Mouse (Mus musculus) layer of hippocampus, adult 9-11 months (tissue): ENCODE data around the gene Nrcam.

ENCODE experiments used
- DNase-seq: peaks from one replicate; pipeline ENCODE4 v3.0.0; 2022

Gene Nrcam

DNA sequence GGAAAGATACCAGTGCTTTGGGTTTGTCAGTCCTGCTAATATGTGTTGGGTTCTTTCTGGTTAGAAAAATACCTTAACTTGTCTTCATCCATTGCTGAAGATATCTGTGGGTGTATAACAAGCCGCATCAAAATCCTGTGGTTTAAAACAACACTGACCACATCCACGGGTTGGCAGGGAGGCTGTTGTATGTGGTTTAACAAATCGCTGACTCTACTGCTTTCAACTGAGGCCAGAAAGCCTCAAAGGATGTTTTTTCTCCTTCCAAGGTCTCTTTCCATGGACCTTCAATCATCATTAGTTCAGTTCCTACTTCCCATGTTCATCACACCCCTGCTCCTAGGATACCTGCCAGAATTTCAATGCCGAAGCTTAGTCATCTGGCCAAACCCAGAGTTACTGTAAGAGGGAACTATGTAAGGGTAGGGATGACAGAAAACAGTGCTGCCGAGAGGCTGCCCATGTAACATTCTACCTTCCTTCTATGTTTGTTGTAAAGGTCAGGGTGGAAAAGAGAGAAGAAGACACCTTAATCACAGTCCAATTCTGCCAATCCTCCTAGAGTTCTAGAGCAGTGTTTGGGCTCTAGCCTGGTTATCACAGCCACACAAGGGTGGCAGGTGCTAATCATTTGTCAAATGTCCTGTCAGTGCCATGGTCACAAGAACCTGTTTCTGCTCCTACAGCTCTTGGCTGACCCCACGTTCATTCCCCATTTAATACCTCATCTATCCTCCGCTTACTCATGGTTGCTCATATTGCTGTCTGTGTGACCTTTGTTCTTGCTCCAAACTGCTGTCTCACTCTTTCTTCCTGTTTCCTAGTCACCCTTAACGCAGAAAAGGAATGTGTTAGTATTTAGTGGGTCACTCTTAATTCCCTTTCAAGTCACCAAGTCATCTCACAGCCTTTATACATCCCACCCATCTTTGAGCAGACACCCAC, 196.2 kb downstream of the Nrcam start:
- no peak for DNase-seq

DNA sequence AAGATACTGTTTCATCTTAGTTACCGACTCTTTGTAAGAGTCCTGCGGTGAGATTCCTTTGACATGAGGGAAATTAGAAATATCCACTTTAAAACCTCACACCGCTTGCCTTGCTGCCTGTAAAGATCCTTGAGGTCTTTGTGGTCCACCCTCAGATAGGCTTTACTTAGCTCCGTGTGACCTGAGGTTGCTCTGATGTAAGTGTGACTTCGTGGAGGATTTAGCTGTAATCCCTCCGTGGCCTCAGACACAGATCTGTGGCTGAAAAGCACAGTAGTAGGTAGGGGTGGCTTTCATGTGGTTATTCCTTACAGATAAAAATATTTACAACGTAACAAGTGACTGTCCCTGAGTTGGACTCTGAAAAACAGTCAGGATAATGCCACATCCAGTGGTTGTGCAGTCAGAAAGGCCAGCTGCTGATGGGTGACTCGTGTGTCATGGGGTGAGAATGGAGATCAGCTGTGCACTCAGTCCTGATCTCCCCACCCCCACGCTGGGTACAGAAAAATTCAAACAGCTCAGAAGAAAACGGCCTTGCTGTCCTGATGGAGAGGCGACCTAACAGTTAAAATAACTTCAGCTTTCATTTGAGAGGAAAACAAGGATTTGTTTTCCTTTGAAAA, 199.8 kb downstream of the Nrcam start:
- DNase-seq, result no peak

DNA sequence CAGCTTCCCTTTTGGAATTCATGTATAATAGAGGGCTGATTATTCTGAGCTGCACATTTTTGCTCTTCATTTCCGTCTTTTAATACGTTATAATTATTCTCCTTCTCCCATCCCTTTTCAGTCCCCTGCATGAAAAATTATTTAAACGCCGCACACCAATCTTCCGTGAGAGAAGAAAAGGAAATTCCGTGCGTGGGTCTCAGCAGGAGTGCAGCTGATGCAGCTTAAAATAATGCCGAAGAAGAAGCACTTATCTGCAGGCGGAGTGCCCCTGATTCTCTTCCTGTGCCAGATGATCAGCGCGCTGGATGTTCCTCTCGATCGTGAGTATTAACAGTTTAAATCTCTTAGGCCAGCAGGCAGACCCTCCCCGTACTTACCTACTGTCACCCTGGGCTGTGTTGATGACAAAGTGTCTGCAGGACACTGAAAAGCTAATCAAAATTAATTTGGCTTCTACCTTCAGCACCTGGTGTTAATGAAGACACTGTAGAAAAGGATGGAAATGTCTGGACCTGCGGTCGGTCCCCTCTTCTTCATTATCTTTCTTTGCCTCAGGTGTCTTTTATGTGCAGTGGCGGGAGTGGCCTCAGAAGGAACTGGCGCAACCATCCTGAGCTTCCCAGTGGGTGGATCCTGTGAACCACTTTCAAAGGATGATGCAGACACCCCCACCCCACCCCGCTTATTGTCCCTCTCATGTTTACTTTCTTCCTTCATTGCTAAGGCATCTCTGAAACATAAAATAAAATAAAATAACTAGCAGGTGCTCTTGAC, 203.8 kb downstream of the Nrcam start:
- no peak for DNase-seq

DNA sequence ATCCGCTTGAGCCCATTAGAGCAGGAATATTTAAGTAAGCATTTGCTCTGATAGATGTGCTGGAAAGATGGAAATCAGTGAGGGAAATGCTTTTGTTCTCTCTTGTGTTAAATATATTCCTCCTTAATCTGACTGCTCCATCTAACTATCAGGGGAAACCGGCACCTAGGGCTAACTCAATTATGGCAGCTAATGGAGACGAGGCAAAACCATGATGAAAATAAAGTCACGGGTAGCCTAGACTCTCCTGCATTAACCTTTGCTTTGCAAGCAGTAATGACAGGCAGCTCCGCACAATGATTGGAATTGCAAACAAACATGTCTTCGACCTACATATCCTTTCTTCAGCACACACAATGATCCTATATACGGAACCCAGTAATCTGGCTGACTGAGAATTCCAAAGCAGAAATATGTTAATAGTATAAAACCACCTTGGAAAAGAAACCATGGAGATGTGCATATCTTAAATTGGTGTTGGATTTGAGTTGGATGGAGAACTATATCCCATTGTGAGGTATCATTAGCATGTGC, 205.5 kb downstream of the Nrcam start:
- no peak for DNase-seq

DNA sequence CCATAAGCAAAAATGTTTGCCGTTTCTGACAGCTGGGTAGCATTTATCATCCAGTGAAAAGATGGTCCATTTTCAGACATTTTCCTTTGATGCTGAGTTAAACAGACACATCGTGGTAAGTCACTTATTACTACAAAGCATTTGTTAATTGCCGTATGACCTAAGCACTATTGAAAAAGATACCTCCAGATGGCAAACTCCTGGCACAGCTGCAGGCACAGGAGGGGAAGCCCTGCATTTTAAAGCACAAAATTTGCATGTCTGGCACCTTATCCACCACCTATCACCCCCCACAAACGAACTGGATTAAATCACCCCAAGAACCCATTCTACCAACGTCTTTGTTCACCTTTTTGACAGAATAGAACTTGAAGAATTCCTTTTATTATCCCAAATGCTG, 206.9 kb downstream of the Nrcam start:
- DNase-seq, result no peak

DNA sequence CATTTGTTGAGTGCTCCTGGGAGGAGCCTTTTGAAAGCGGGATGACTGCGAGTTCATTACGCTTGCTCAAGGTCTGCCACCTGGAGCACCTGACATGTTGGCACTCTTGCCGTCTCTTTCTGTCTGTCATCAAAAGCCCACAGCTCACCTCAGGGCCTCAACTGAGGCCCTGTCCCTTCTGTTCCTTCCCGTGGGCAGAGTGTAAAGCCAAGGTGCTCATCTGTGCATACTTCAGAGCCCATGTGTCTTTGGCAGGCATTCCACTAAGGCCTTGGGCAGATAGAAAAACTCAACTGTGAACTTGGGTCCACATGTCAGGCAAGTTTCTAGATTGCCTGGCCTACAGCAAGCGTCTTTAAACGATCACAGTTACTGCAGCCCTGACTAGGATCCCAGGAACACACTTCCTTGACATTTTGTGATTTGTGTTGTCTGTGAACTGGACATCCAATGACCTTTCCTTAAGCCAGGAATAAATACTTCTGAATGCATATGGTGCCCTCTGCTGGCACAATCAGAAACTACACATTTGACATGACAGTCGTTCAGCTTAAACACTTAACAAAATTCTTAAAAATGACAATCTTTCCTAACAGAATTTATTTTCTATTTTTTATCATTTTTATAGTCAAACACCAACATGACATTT, 219.2 kb downstream of the Nrcam start:
- peak; percentile 40 for DNase-seq

DNA sequence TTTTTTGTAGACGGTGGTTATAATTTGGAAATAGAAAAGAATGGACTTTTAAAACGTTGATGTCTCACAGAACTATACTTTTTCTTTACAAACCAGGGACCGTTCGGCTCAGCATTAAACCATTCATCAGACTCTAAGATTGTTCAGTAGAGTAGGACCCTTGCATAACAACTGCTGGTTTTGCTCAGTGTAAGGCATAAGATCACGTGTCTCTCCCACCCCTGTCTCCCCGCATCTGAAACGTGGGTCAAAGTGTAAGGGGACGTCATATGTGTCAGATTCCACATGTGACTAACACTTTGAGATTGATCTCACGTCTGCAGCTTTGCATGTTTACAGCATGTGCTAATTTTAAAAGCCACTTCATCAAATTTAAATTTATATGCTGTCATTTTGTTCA, 219.8 kb downstream of the Nrcam start:
- no peak for DNase-seq

DNA sequence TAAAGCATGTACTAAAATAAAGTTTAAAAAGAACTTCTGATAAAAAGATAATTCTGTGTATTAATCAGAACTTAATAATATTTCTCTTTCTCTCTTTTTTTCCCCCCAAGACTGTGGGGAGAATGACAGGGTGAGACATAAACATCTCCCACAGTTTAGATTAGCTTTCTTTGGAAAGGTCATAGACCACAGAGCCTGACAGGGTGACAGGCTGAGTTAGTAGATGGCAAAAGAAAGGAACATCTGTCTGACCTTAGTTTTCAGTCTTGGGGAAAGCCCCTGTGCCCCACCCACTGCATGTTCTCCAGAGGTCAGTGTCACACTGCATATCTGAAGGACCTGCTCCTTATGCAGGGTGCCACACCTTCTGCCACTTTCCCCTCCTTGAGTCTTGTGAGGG, 222.9 kb downstream of the Nrcam start:
- DNase-seq, result no peak

DNA sequence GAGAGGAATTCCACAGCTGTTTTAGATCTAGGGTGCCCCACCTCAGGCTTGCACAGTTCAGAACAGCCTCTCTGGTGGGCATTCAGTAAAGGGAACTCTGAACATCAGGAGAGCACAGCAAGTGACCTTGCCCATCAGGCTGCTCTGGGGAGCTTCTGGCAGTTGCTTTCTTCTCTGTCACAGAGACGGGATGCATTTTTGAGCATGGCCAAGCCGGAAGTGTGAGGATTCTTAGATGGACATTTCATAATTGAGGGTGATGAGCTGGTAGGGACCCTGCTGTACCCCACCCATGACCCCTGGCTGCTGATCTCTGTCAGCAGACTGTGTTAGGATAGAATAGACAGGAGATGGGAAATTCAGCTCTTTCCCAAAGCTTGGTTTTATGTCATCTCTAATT, 225.4 kb downstream of the Nrcam start:
- DNase-seq, result no peak

DNA sequence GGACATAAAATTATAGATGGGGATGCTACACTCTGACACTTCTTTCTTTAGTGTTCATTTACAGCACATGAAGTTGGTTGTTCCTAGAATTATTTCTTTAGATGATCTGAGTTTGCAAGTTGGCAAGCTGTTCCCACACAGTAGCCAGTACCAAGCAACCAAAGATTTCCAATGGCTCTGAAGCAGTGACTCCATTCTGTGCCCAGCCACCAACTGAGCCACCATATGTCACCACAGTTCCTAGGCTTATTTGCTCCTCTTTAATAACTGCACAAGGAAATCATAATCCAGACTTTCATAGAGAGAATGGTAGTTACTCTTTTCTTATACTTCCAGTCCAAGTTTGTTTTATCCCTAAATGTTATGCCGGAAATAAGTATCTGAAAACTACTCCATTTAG, 226.1 kb downstream of the Nrcam start:
- peak; percentile 24 for DNase-seq

DNA sequence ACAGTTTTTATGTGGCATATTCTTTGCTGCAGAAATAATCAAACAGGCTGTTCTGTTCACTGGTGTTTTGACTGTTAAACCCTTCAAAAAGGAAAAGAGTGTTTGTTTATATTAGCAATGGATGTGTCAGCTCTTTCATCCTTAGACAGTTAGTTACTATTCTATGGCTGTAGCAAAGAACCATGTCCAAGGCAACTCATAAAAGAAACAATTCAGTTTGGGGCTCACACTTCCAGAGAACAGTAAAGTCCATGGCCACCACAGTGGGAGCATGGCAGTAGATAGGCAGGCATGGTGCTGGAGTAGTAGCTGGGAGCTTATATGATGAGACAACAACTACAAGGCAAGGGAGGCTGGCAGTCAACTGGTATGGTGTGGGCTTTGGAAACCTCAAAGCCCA, 231.3 kb downstream of the Nrcam start:
- no peak for DNase-seq

DNA sequence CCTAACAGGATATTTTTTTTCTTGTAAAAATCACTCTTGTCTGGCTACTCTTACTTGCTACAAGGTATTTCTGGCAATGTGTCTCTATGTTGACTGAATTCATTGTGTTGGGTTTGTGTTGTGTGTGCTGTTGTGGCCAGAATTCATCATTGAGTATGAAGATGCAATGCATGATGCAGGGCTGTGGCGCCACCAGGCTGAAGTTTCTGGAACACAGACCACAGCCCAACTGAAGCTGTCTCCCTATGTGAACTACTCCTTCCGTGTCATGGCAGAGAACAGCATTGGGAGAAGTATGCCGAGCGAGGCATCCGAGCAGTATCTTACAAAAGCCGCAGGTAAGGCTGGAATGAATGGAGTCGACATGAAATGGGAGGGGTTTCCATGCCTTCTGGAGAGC, 241.4 kb downstream of the Nrcam start:
- no peak for DNase-seq

DNA sequence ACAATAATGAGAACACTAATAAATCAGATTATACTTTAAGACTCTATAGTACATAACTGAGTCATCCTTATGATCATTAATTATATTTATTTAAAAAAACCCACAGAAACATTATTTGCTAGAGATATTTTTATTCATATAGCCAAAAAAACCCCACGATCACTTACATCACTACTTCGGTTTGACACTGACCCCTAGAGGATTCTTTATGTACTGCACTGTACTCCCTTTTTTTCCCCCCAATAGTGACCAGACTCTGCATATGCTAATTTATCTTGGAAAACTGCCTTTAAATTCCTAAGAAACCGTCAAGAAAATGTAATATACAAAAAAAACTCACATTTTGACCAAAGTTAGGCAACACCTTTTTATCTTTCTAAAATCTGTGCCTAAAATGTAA, 244.0 kb downstream of the Nrcam start:
- no peak for DNase-seq

DNA sequence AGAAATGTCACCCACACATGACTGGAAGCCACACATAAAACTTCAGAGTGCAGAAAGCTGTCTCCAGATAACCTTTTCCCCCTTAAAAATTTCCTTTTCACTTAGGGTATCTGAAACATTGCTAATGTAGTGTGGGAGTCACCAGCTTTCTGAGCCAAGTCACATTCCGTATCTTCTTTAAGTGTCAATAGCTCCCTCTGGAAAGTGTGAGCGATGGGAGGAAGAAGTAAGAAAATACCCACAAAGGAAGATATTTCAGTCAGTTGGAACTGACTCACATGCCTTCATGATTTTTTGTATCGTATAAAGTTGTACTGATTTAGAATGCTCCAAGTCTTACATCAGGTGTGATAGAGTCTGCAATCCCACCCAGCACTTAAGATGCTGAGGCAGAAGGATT, 245.5 kb downstream of the Nrcam start:
- DNase-seq, result no peak

DNA sequence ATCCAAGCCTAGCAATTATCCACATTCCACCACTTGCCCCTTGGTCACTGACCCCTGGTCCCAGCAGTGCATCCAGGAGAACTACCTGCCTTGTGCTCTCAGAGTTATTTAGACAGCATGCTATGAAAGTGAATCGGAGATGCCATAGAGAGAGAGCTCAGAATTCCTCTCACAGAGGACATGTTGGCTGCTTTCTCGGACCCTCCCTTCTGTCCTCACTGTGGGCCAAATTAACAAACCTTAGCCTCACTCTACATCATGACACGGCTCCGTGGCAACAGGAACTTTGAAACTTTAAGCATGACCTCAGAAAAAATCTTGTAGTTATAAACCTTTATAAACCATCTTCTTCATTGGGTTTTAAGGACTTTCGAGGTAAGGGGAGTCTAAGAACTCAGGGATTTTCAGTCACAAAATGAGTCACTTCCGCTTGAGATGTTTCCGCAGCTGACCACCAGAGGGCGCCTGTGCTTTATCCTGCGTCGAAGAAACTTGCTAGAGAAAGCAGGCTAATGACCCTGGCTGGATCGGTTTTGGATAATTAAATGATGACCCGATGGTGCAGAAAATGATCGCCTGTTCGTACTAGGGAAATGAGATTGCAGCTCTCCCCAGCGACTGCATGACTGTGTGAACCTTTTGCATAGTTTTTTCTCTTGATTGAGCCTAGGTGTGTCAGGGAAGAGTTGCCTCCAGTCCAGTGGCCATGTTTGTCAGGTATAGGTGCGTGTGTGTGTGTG, 272.9 kb downstream of the Nrcam start:
- no peak for DNase-seq

DNA sequence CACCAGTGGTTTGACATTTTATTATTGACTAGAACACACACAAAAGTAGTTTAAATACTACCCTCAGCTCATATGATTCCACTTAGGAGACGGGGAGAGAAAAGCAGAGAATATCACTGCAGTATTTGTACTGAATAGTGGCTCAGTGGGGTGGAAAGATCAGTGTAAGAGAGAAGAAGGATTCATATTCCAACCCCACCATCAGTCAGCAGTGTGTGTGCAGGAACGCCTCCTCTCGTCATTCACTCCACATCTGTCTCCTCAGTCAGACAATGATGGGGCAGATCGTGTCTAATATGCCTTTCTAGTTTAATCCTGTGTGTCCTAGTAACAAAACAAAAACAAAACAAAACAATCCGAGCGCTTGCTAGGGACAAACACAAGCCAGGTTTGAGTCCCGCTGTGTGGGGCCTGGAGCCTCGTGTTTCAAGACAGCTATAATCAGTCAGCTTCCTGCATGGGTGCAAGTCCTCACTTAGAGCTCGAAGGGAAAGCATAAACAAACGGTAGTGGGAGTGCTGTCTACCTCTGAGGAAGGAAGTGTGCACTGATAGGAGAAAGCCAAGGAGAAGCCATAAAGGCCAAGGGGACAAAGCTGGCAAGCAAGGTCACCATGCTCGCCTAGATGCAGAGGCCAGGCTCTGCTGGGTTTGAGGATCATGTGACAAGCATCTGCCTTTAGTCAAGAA, 273.7 kb downstream of the Nrcam start:
- DNase-seq, result no peak

DNA sequence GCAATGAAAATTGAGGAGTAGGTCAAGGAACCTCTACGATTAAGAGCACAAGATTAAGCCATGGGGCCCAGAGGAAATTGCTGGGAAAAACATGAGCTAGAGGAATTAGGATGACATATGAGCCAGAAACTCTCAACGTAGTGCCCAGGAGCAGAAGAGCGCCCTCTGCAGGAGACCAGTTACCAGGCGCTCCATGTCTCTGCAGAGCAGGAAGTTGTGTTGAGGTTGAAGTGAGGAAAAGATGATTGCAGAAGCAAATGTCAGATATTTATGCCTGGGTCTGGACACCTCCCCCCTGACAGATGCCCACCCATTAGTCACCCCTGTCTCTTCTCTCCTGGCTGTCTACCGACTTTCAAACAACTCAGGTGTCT, 274.3 kb downstream of the Nrcam start:
- no peak for DNase-seq

DNA sequence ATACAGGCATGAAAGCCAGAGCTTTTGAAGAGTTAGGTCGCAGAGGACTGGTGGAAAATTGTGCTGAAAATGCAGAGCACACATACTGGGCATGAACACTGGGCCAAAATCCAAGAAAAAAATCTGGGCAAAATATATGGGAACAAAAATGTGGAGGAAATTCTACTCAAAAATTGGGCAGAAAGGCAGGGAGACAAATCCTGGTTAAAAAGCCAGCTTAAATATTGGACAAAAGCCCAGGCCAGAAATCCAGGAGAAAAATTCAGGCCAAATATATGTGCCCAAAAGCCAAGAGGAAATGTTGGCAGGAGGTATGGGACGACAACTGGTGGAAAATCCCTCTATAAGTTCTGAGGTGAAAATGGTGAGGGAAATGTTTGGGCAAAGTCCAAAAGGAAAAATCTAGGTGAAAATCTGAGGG, 288.3 kb downstream of the Nrcam start:
- no peak for DNase-seq

DNA sequence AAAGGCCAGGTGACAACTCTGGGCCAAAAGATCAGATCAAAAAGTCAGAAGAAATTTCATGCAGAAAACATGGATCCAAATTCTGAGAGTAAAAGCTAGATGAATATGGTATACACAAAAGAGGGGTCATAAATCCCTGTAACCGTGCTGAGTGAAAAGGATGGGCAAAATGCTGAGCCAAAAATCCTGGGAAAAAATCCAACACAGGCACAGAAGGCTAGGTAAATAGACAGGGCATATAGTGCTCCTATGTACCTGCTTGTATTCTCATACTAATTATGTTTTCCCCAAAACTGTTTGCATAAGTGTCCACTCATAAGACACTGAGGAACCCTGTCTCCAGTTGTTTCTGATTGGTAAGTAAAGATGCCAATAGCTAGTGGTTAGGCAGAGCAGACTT, 288.8 kb downstream of the Nrcam start:
- DNase-seq, result no peak

DNA sequence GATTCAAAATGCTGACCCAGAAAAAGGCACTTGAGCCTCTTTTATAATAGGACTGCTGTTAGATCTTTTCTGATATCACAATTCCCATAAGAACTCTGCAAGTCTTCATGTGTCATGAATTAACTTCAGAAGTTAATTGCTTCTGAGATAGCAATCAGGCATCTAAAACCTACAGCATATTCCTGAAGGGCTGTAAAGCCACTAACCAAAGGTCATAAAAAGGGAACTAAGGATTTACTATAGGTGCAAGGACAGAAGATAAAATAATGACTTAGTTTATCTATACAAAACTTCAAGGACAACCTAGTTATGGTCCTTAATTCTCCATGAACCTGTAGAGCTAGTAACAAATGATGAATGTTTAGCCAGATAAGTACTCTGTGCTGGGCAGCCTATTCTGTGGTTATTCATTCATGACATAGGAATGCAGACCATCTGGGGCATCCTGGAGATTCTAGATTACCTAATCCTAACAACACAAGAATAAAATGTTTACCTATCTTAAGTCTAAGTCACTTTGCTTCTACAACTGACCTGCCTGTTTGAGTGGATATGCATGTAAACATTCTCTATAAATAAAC, 310.7 kb downstream of the Nrcam start:
- no peak for DNase-seq

DNA sequence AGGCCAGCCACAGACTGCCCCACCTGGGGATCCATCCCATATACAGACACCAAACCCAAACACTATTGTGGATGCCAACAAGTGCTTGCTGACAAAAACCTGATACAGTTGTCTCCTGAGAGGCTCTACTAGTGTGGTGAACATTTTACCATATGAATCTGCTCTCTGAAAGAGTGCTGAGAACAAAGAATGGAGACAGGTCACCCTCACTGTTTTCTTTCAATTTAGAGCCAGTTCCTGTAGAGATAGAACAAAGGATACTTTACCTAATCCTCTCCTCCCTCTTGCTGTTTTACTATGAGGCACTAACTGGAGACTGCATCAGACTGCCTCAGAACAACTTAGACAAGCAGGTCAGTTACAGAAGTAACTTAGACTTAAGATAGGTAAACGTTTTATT, 311.9 kb downstream of the Nrcam start:
- DNase-seq, result no peak
